Mouse (Mus musculus) forebrain, embryonic 10.5 days (tissue): ENCODE measurements around the gene Cytip. TPM values are rescaled to one million over a fixed set of nuclear protein-coding genes. Genes with fewer than 3 reads are reported as not detected.

Experiments used
- DNase-seq: peaks from one replicate; pipeline ENCODE4 v3.0.0-alpha.2; 2017; ENCODE audit warnings: low spot score; ENCODE audit errors: extremely low spot score
- H3K27ac ChIP-seq: fragments of 300-500 bp; sonication (generic); 2 replicates; pipeline ENCODE4 v1.5.1; 2016; ENCODE audit warnings: mild to moderate bottlenecking
- H3K27me3 ChIP-seq: fragments of 300-500 bp; sonication (generic); 2 replicates; pipeline ENCODE4 v1.6.1; 2016; ENCODE audit warnings: mild to moderate bottlenecking; ENCODE audit not compliant: poor library complexity, severe bottlenecking
- H3K36me3 ChIP-seq: fragments of 300-500 bp; sonication (generic); replicated peaks from 2 replicates; pipeline ENCODE4 v1.6.1; 2016; ENCODE audit warnings: mild to moderate bottlenecking, moderate library complexity
- H3K4me1 ChIP-seq: fragments of 300-500 bp; sonication (generic); 2 replicates; pipeline ENCODE4 v1.6.1; 2016
- H3K4me3 ChIP-seq: fragments of 300-500 bp; sonication (generic); 2 replicates; pipeline ENCODE4 v1.5.1; 2016; ENCODE audit warnings: mild to moderate bottlenecking, moderate library complexity
- H3K9me3 ChIP-seq: fragments of 300-500 bp; sonication (generic); 2 replicates; pipeline ENCODE4 v1.6.1; 2016; ENCODE audit warnings: mild to moderate bottlenecking, moderate library complexity
- WGBS: fragments of 180-500 bp; shearing (Covaris S2); methylation state at CpG from one replicate; pipeline ENCODE4 v1.1.7; 2016; 5-methylcytosine and 5-hydroxymethylcytosine counted together
- polyA plus RNA-seq: library from polyadenylated mRNA; unstranded; fragments of >200 nt; fragmentation: Nextera tagmentation; extraction: Ambion mirVana; gene quantifications from 2 replicates; pipeline ENCODE4 v1.2.1, GENCODE M21; 2016

The Cytip gene
- 0.17 and 0.21 TPM in 2 replicates for polyA plus RNA-seq

DNA sequence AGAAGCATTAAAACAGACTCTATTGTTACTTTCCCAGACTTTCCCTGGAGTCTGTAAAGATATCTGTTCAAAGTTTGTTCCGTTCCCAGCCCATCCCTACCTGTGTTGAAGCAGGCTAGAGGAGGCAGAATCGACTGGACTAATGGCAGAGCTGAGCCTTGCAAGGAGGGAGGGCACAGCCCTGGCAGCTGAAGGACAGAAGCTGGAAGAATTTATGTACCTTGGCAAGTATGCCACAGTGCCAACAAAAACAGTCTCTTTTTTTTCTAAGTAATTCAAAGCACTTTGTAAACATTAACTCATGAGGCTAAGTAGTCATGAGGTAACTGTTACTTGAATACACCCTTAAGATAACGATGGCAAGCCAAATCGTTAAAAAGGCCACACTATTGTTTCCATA lies at the start of gene Cytip:
Gene Cytip, minus strand, starts transcription at position 187 of the 400 bp plus-strand sequence.
- H3K9me3 ChIP-seq, result no peaks in the 10 kb centered on the region
- WGBS, result 74% methylated on average over 4 of the region's 4 CpGs
- no peaks in the 10 kb centered on the region for H3K4me1 ChIP-seq
- no peak within 1 kb of the TSS for H3K27ac ChIP-seq
- no peaks in the 10 kb centered on the region for H3K27me3 ChIP-seq
- no peak within 1 kb of the TSS for H3K4me3 ChIP-seq
- no peak for DNase-seq
- H3K36me3 ChIP-seq, result no peaks in the 10 kb centered on the region

GRCm38 (mm10) chr2:58240639-58241038 lies 45.3 kb upstream of the Cytip start:
- H3K9me3 ChIP-seq, result no peaks in the 10 kb centered on the region
- H3K36me3 ChIP-seq, result no peaks in the 10 kb centered on the region
- no peaks in the 10 kb centered on the region for H3K4me1 ChIP-seq
- DNase-seq, result no peak
- 91% methylated on average over 4 of the region's 4 CpGs for WGBS
- H3K27ac ChIP-seq, result no peak overlapping the region
- H3K27me3 ChIP-seq, result no peaks in the 10 kb centered on the region
- H3K4me3 ChIP-seq, result no peak overlapping the region

GRCm38 (mm10) chr2:58237487-58237886 lies 42.2 kb upstream of the Cytip start:
- Histone ChIP-seq H3K4me1 (no peaks in the 10 kb centered on the region), H3K36me3 (no peaks in the 10 kb centered on the region), H3K4me3 (no peak overlapping the region), H3K27me3 (no peaks in the 10 kb centered on the region), H3K9me3 (no peaks in the 10 kb centered on the region), H3K27ac (no peak overlapping the region)
- DNase-seq, result no peak
- 90% methylated on average over 2 of the region's 2 CpGs for WGBS

GRCm38 (mm10) chr2:58199442-58199841 lies 4.1 kb upstream of the Cytip start:
- Histone ChIP-seq H3K9me3 (no peaks in the 10 kb centered on the region), H3K4me1 (no peaks in the 10 kb centered on the region), H3K36me3 (no peaks in the 10 kb centered on the region), H3K27ac (no peak overlapping the region), H3K27me3 (no peaks in the 10 kb centered on the region), H3K4me3 (no peak overlapping the region)
- 80% methylated on average over 6 of the region's 6 CpGs for WGBS
- peak; percentile 20 for DNase-seq

DNA sequence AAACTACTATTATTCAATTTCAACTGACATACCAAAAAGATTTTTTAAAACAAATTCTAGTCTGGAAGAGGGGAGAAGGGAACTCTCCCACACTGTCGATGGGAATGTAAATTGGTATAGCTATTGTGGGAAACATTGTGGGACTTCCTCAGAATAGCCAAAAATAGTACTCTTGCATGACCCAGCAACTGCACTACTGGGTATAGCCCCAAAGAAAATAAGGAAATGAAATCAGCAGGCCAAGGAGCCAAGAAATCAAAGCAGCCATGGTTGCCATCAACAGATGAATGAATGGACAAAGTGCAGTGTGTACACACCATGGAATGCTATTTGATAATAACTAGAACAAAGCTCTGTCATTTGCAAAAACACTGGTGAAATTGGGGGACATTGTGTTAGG lies 1.5 kb upstream of the Cytip start:
- Histone ChIP-seq H3K9me3 (no peaks in the 10 kb centered on the region), H3K27ac (no peak overlapping the region), H3K27me3 (no peaks in the 10 kb centered on the region), H3K4me3 (no peak overlapping the region), H3K4me1 (no peaks in the 10 kb centered on the region), H3K36me3 (no peaks in the 10 kb centered on the region)
- 87% methylated on average over 1 of the region's 1 CpGs for WGBS
- DNase-seq, result no peak

GRCm38 (mm10) chr2:58194422-58195115 lies 763 bp downstream of the Cytip start:
- Histone ChIP-seq H3K9me3 (no peaks in the 10 kb centered on the region), H3K4me3 (no peak overlapping the region), H3K27me3 (no peaks in the 10 kb centered on the region), H3K36me3 (no peaks in the 10 kb centered on the region), H3K27ac (no peak overlapping the region), H3K4me1 (no peaks in the 10 kb centered on the region)
- 91% methylated on average over 10 of the region's 10 CpGs for WGBS
- DNase-seq, result no peak

DNA sequence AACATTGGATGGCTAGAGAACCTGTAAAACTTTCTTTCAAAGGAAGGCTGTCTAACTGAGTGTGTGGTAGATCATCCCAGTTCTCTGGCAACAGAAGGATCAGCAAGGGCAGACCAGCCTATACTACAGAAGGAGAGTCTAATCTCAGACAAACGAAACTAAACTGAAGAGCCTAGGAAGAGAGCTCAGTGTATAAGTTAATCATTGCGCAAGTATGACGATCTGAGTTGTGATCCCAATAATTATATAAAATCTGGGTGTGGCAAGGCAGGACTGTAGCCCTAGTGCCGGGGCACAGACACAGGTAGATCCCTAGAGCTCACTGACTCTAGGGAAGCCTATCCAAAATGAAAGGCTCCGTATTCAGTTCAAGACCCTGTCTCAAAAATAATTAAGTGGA lies 3.2 kb downstream of the Cytip start:
- no peaks in the 10 kb centered on the region for H3K4me1 ChIP-seq
- DNase-seq, result no peak
- H3K4me3 ChIP-seq, result no peak overlapping the region
- H3K27ac ChIP-seq, result no peak overlapping the region
- H3K27me3 ChIP-seq, result no peaks in the 10 kb centered on the region
- no peaks in the 10 kb centered on the region for H3K9me3 ChIP-seq
- H3K36me3 ChIP-seq, result no peaks in the 10 kb centered on the region
- WGBS, result 89% methylated on average over 5 of the region's 5 CpGs

- no peaks in the 10 kb centered on the region for H3K4me1 ChIP-seq
- H3K36me3 ChIP-seq, result no peaks in the 10 kb centered on the region
- no peaks in the 10 kb centered on the region for H3K27me3 ChIP-seq
- 82% methylated on average over 4 of the region's 4 CpGs for WGBS
- H3K9me3 ChIP-seq, result no peaks in the 10 kb centered on the region
- no peak overlapping the region for H3K27ac ChIP-seq
- no peak for DNase-seq
- no peak overlapping the region for H3K4me3 ChIP-seq
Observed at GRCm38 (mm10) chr2:58189501-58189900, 5.8 kb downstream of the Cytip start.

GRCm38 (mm10) chr2:58188903-58189302 lies 6.4 kb downstream of the Cytip start:
- DNase-seq, result no peak
- H3K27ac ChIP-seq, result no peak overlapping the region
- WGBS, result 62% methylated on average over 1 of the region's 1 CpGs
- no peak overlapping the region for H3K4me3 ChIP-seq
- H3K27me3 ChIP-seq, result no peaks in the 10 kb centered on the region
- H3K36me3 ChIP-seq, result no peaks in the 10 kb centered on the region
- no peaks in the 10 kb centered on the region for H3K4me1 ChIP-seq
- no peaks in the 10 kb centered on the region for H3K9me3 ChIP-seq

GRCm38 (mm10) chr2:58187310-58188051 lies 7.9 kb downstream of the Cytip start:
- Histone ChIP-seq H3K9me3 (no peaks in the 10 kb centered on the region), H3K27ac (no peak overlapping the region), H3K4me3 (no peak overlapping the region), H3K27me3 (no peaks in the 10 kb centered on the region), H3K4me1 (no peaks in the 10 kb centered on the region), H3K36me3 (no peaks in the 10 kb centered on the region)
- no peak for DNase-seq
- 86% methylated on average over 8 of the region's 8 CpGs for WGBS

DNA sequence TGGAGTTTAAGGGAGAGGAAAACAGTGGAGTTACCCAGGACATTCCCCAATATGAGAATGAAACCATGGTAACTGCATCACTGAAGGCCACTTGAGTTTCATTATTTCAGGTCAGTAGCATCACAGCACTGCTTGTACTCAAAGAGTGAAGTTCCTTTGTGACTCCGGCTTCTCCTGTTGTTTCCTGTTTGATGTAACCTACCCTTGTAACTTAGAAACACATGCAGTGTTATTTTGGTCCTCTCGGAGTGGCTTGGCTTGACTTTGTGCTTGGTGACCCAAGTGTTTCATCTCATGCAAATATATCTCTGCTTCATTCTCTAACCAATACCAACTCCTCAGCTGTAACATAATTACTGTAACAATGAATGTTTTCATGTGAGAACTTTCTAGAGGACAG lies 11.1 kb downstream of the Cytip start:
- H3K36me3 ChIP-seq, result no peaks in the 10 kb centered on the region
- H3K4me1 ChIP-seq, result no peaks in the 10 kb centered on the region
- no peak for DNase-seq
- no peak overlapping the region for H3K27ac ChIP-seq
- H3K4me3 ChIP-seq, result no peak overlapping the region
- WGBS, result 79% methylated on average over 2 of the region's 2 CpGs
- no peaks in the 10 kb centered on the region for H3K9me3 ChIP-seq
- H3K27me3 ChIP-seq, result no peaks in the 10 kb centered on the region

DNA sequence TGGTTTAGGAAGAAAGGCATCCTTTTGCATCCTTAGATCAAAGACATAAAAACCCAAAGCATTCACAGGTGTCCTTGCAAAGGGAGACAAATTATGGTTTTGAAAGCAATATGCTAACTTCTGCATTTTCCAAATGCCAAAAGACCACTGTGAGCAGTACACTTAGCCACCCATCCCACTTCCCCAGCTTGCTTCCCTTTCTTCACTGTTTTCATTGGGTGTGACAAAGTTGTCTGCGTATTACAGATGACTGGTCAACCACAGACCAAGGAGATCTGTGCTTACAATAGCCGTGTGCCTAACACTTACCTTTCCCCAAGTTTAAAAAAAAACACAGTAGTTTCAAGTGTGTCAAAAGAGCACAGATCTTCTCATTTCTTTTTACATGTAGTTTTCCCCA lies 11.7 kb downstream of the Cytip start:
- Histone ChIP-seq H3K36me3 (no peaks in the 10 kb centered on the region), H3K4me3 (no peak overlapping the region), H3K27ac (no peak overlapping the region), H3K9me3 (no peaks in the 10 kb centered on the region), H3K4me1 (no peaks in the 10 kb centered on the region), H3K27me3 (no peaks in the 10 kb centered on the region)
- 92% methylated on average over 2 of the region's 2 CpGs for WGBS
- no peak for DNase-seq

DNA sequence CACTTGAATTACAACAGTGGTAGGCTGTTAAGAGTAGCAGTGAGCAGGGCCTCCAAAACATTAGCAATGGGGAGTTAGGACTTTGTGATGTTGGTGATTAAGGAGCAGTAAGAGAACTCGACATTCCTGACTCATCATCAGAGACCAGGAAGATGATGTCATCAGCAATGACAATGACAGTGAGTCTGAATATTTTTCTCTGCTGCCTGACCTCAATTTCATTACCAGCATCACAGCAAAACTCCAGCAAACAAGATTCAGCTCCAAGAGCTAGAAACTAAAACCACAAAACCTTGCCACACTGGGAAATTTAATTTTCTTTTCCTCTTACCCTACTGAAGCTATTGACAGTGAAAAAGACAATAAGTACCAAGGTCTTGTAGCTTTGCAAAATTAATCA lies 14.6 kb downstream of the Cytip start:
- Histone ChIP-seq H3K27ac (no peak overlapping the region), H3K4me1 (no peaks in the 10 kb centered on the region), H3K9me3 (no peaks in the 10 kb centered on the region), H3K27me3 (no peaks in the 10 kb centered on the region), H3K36me3 (no peaks in the 10 kb centered on the region), H3K4me3 (no peak overlapping the region)
- 86% methylated on average over 1 of the region's 1 CpGs for WGBS
- DNase-seq, result no peak
